Comparison of ENCODE assay signal across 8 mouse cellular contexts in the genomic region with DNA sequence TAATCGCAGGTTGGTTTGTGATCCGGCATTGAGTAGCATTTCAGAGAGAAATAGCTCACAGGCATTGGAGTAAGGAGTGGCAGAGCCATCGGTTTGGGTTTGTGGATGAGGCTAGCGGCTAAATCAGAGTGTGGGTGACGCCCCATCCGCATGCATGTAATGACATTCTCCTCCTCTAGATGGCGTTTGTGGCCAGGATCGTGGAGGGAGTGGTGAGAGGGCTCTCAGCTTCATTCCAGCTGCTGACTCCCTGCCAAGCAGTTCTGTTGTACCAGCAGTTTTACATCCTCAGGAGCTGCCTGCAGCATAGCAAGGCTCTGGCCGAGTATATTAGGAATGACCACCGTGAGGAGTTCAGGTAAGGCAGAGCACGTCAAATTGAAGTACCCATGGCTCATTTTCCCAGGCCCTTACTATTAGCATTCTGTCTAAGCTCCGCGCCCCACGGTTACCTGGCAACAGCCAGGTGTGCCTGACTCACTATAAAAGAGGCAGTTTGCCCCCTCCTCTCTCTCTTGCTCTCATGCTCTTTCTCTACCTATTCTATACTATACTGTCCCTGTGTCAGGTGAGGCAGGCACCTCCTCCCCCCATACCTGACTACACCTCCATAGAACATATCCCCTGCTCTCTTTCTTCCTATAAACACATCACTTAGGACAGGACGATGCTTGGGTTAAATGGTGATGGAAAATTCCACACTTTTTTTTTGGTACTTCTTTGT. TPM values are rescaled to one million over a fixed set of nuclear protein-coding genes. Genes with fewer than 3 reads are reported as not detected.
DNase-seq lines count a peak whose midpoint lies in the region; ATAC-seq and TF ChIP-seq lines count a peak whose summit lies in the region.

No protein-coding gene starts in this region.

- H3K27ac ChIP-seq in hindbrain, postnatal 0 days: peak overlapping the region; percentile 20; the same call in 1 of the 2 replicates

- peak overlapping the region; percentile 18; the same call in 1 of the 2 replicates for H3K4me2 ChIP-seq in hindbrain, postnatal 0 days (ENCODE audit: low read depth, low read length)

- no peaks in the 10 kb centered on the region for H3K4me1 ChIP-seq in hindbrain, postnatal 0 days (ENCODE audit: insufficient read depth, low read length)

- H3K9ac ChIP-seq in hindbrain, postnatal 0 days (replicated peaks; ENCODE audit: low read length): no peak overlapping the region

- H3K4me3 ChIP-seq in hindbrain, postnatal 0 days (ENCODE audit: low read length): no peak overlapping the region

- peak; percentile 89 for ATAC-seq in hindbrain, postnatal 0 days

- no peaks in the 10 kb centered on the region for H3K9me3 ChIP-seq in hindbrain, postnatal 0 days (ENCODE audit: low read length)

- no peaks in the 10 kb centered on the region for H3K27me3 ChIP-seq in hindbrain, postnatal 0 days (ENCODE audit: insufficient read depth, low read length)

- peak; percentile 63 for DNase-seq in adrenal gland, adult 2 months
- peak; percentile 49 to 79 for DNase-seq in cerebellum, postnatal 4 days (ENCODE audit: low spot score in 2 of 2)
- peak; percentile 84 for DNase-seq in gastrocnemius, adult 18-20 months (ENCODE audit: low spot score)
- DNase-seq in hindbrain, postnatal 0 days (ENCODE audit: low spot score): peak; percentile 92
- peak; percentile 53 to 60 for DNase-seq in layer of hippocampus, postnatal 36 days
- DNase-seq in lung, postnatal 25 days (ENCODE audit: low spot score): peak; percentile 81
- peak; percentile 35 for DNase-seq in retina, postnatal 7 days (ENCODE audit: low read depth, low spot score)
- no peak for DNase-seq in adipocyte (ENCODE audit: low spot score)

- 18% methylated on average over 15 of the region's 15 CpGs for WGBS in hindbrain, postnatal 0 days

- TF ChIP-seq CTCF in hindbrain, postnatal 0 days (IDR thresholded peaks at IDR 0.05; ENCODE audit: low read depth): peak; percentile 93

- no peaks in the 10 kb centered on the region for H3K36me3 ChIP-seq in hindbrain, postnatal 0 days (ENCODE audit: insufficient read depth, low read length)

RNA-seq across cellular contexts. Expression of gene D930020B18Rik, which starts 48.4 kb away (rescaled TPM):
- not detected for total RNA-seq in adrenal gland, adult 2 months (2021)
- polyA plus RNA-seq in adrenal gland, adult 2 months (2012; rRNA removed): not detected in 2 replicates
- total RNA-seq in gastrocnemius, adult 18-20 months (2021): not detected
- 0.11 and 0.26 TPM in 2 replicates for total RNA-seq in hindbrain, postnatal 0 days (2014; rRNA removed)
- 0.25 and 0.39 TPM in 2 replicates for polyA plus RNA-seq in hindbrain, postnatal 0 days (2015; fragmentation: Nextera tagmentation; extraction: Ambion mirVana)
- under 1 TPM; 0.32 to 0.48 TPM for total RNA-seq in layer of hippocampus, postnatal 36 days (2021)

RNA-seq across cellular contexts. Expression of gene BC048403, which starts 50.0 kb away (rescaled TPM):
- 10 to 100 TPM in 1 of 2 experiments, 1 to 10 TPM in 1; 8.4 to 12.4 TPM for total RNA-seq in adrenal gland, adult 2 months (2021)
- polyA plus RNA-seq in adrenal gland, adult 2 months (2012; rRNA removed): 7.3 and 16.9 TPM in 2 replicates
- 1 to 10 TPM; 1.4 to 1.8 TPM for total RNA-seq in gastrocnemius, adult 18-20 months (2021)
- 2.0 and 3.9 TPM in 2 replicates for total RNA-seq in hindbrain, postnatal 0 days (2014; rRNA removed)
- polyA plus RNA-seq in hindbrain, postnatal 0 days (2015; fragmentation: Nextera tagmentation; extraction: Ambion mirVana): 1.5 and 1.9 TPM in 2 replicates
- 1 to 10 TPM; 8.6 to 8.8 TPM for total RNA-seq in layer of hippocampus, postnatal 36 days (2021)
